Mouse (Mus musculus) liver, embryonic 15.5 days (tissue): ENCODE measurements around the gene Gper1. TPM values are rescaled to one million over a fixed set of nuclear protein-coding genes. Genes with fewer than 3 reads are reported as not detected.

Experiments
- ATAC-seq: fragments of 200-750 bp; cut with Nextera tagmentation; 2 replicates; pipeline ENCODE4 v1.8.0; 2017; ENCODE audit warnings: moderate number of reproducible peaks, mild to moderate bottlenecking, moderate library complexity; ENCODE audit not compliant: insufficient read depth
- H3K27ac ChIP-seq: fragments of 300-500 bp; sonication (generic); replicated peaks from 2 replicates; pipeline ENCODE4 v1.5.1; 2015; ENCODE audit warnings: mild to moderate bottlenecking, inconsistent platforms
- H3K27me3 ChIP-seq: fragments of 300-500 bp; sonication (generic); 2 replicates; pipeline ENCODE4 v1.6.1; 2015; ENCODE audit warnings: mild to moderate bottlenecking, inconsistent platforms
- H3K36me3 ChIP-seq: fragments of 300-500 bp; sonication (generic); replicated peaks from 2 replicates; pipeline ENCODE4 v1.6.1; 2015; ENCODE audit warnings: moderate library complexity, mild to moderate bottlenecking, inconsistent platforms
- H3K4me1 ChIP-seq: fragments of 300-500 bp; sonication (generic); replicated peaks from 2 replicates; pipeline ENCODE4 v1.6.1; 2015; ENCODE audit warnings: inconsistent platforms
- H3K4me2 ChIP-seq: fragments of 300-500 bp; sonication (generic); 2 replicates; pipeline ENCODE4 v1.6.1; 2015; ENCODE audit warnings: moderate library complexity, mild to moderate bottlenecking, inconsistent platforms
- H3K4me3 ChIP-seq: fragments of 300-500 bp; sonication (generic); replicated peaks from 2 replicates; pipeline ENCODE4 v1.5.1; 2015; ENCODE audit warnings: mild to moderate bottlenecking, inconsistent platforms
- H3K9ac ChIP-seq: fragments of 300-500 bp; sonication (generic); 2 replicates; pipeline ENCODE4 v1.6.1; 2015; ENCODE audit warnings: moderate library complexity, mild to moderate bottlenecking, inconsistent platforms
- H3K9me3 ChIP-seq: fragments of 300-500 bp; sonication (generic); replicated peaks from 2 replicates; pipeline ENCODE4 v1.6.1; 2016; ENCODE audit warnings: inconsistent platforms
- WGBS: fragments of 180-500 bp; shearing (Covaris S2); methylation state at CpG from one replicate; pipeline ENCODE4 v1.1.7; 2015; ENCODE audit warnings: mixed read lengths; ENCODE audit not compliant: insufficient replicate concordance; 5-methylcytosine and 5-hydroxymethylcytosine counted together
- polyA plus RNA-seq: library from polyadenylated mRNA; unstranded; fragments of >200 nt; fragmentation: Nextera tagmentation; extraction: Ambion mirVana; gene quantifications from 2 replicates; pipeline ENCODE4 v1.2.1, GENCODE M21; 2015

Gper1 gene
- polyA plus RNA-seq, 1 experiment from 2014 or later: 0.14 TPM

GRCm38 (mm10) chr5:139449926-139450325, 27.0 kb downstream of the Gper1 start:
- Histone ChIP-seq H3K4me3 (no peak overlapping the region), H3K4me1 (peaks cover 14% of the 10 kb centered on the region), H3K9ac (no peak overlapping the region), H3K27ac (0 out of 2 replicates have a peak overlapping the region, but pooled peaks have one; percentile 48), H3K36me3 (0 out of 2 replicates have a peak, but pooled peaks cover 7% of the 10 kb centered on the region), H3K9me3 (no peaks in the 10 kb centered on the region), H3K27me3 (no peaks in the 10 kb centered on the region), H3K4me2 (no peak overlapping the region)
- 38% methylated on average over 4 of the region's 4 CpGs for WGBS
- ATAC-seq: no peak

DNA sequence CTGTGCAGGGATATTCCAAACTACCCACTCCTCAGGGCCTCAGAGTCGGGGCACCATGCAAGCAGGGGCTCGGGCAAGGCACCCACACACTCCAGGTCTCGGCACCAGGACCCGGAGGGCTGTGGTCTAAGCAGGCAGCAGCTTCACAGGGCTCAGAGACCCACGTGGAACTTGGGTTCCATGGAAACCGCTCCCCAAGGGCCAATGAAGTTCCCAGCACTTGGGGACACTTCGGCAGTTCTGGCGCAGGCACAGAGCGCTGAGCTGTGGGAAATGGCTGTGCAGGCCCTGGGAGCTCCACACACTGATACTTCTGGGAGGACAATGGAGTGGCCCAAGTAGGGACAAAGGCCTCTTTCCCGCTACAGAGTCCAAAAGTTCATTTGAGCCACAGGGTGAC, 30.1 kb downstream of the Gper1 start:
- Histone ChIP-seq H3K9ac (no peak overlapping the region), H3K4me1 (peaks cover 20% of the 10 kb centered on the region), H3K36me3 (0 out of 2 replicates have a peak, but pooled peaks cover 10% of the 10 kb centered on the region), H3K9me3 (no peaks in the 10 kb centered on the region), H3K27me3 (no peaks in the 10 kb centered on the region), H3K4me2 (no peak overlapping the region), H3K27ac (no peak overlapping the region), H3K4me3 (no peak overlapping the region)
- 70% methylated on average over 10 of the region's 10 CpGs for WGBS
- ATAC-seq: no peak

DNA sequence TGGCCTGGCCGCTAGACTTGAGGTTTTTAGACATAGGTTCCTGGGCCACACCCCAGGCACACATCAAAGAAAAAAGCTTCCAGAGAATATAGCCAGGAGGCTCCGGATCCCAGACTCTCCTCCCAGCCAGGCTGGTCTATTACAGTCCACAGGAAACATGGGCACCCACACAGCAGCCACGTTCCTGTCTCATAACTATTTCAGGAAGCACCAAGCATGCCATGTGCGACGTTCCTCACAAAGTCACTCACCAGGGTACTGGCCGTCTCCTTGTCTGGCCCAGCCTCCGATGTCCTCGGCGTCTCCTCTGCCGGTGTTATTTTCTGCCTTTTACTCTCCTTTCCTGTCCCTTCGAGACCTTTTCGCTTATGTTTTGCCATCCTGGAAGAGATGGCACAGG, 32.2 kb downstream of the Gper1 start:
- Histone ChIP-seq H3K36me3 (0 out of 2 replicates have a peak, but pooled peaks cover 10% of the 10 kb centered on the region), H3K4me1 (peaks cover 24% of the 10 kb centered on the region), H3K27ac (no peak overlapping the region), H3K4me2 (no peak overlapping the region), H3K9ac (no peak overlapping the region), H3K4me3 (no peak overlapping the region), H3K27me3 (no peaks in the 10 kb centered on the region), H3K9me3 (no peaks in the 10 kb centered on the region)
- ATAC-seq: no peak
- 81% methylated on average over 12 of the region's 12 CpGs for WGBS

DNA sequence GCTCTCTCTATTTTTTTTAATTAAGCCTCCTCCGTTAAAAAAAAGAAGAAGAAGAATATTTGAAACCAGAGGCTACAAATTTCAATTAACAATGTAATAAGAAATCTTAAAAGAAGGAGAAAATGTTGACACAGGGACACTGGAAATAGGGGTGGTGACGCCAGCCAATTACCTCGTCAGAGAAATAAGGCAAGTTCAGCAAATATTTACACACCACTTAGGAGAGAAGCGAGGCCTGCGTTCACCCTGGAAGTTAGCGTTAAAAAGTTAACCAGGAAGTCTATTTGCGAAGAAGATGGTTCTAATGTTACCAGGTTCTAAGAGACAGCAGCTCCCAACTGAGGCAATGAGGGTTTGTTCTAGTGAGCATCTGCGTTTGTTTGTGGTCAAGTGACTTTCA, 34.3 kb downstream of the Gper1 start:
- H3K27ac ChIP-seq: no peak overlapping the region
- H3K4me1 ChIP-seq: peaks cover 32% of the 10 kb centered on the region
- 69% methylated on average over 8 of the region's 8 CpGs for WGBS
- H3K4me2 ChIP-seq: no peak overlapping the region
- no peak overlapping the region for H3K9ac ChIP-seq
- H3K27me3 ChIP-seq: no peaks in the 10 kb centered on the region
- no peak for ATAC-seq
- H3K4me3 ChIP-seq: no peak overlapping the region
- H3K9me3 ChIP-seq: no peaks in the 10 kb centered on the region
- H3K36me3 ChIP-seq: 0 out of 2 replicates have a peak, but pooled peaks cover 10% of the 10 kb centered on the region

DNA sequence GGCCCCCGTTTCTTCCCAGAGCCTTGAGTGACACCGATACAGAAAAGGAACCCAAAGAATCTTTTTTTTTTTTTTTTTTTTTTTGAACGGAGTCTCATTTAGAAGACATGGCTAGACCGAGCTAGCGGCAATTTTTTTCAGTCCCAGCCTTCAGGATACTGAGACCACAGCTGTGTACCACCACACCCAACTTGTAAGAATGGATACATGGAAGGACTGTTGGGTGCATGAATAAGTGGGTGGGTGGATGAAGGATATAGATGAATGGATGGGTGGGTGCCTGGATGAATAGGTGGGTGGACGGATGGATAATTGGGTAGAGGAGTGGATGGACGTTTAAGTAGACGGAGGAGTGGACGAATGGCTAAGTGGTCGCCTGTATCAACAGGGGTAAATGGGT, 37.0 kb downstream of the Gper1 start:
- H3K4me3 ChIP-seq: peak overlapping the region; percentile 61
- H3K4me1 ChIP-seq: peaks cover 28% of the 10 kb centered on the region
- peak overlapping the region; percentile 33; the same call in 1 of the 2 replicates for H3K9ac ChIP-seq
- H3K27me3 ChIP-seq: no peaks in the 10 kb centered on the region
- 0 out of 2 replicates have a peak, but pooled peaks cover 3% of the 10 kb centered on the region for H3K36me3 ChIP-seq
- 3% methylated on average over 10 of the region's 10 CpGs for WGBS
- 0 out of 2 replicates have a peak, but pooled peaks have one; percentile 12 for ATAC-seq
- peak overlapping the region; percentile 77 for H3K4me2 ChIP-seq
- no peaks in the 10 kb centered on the region for H3K9me3 ChIP-seq
- no peak overlapping the region for H3K27ac ChIP-seq

DNA sequence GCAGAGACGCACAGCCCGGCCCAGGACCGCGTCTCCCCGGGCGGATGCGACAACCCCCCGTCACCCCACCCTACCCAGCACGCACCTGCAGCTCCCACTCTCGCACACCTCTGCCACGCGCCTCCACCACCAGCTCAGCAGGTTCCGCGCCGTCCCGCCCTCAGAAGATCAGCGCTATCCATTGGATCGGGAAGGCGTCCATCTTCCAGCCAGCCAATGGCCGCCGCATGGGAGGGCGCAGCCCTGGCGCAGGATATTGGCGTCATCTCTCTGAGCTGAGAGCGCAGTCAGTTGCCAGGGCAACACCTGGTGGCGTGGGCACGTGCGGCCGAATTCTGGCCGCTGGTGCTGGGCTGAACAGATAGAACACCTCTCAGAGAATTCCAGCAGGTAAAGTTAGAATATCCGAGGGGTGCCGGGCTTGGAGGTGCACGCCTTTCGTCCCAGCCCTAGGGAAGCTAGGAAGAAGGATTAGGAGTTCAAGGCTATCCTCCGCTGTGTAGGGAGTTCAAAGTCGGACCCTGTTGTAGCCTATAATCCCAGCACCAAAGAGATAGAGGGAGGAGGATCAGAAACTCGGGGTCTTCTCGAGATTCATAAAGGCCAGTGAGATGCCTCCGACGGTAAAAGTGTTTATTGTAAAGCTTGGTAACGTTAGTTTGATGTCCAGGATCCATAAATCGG, 37.6 kb downstream of the Gper1 start, which contains the start of gene 3110082I17Rik:
Gene 3110082I17Rik (minus strand): TSS at position 144 of the 684 bp plus-strand sequence.
- Histone ChIP-seq H3K4me3 (peak within 1 kb of the TSS; percentile 61), H3K9me3 (no peaks in the 10 kb centered on the region), H3K4me2 (peak within 1 kb of the TSS; percentile 77), H3K36me3 (no peaks in the 10 kb centered on the region), H3K27ac (no peak within 1 kb of the TSS), H3K9ac (peak within 1 kb of the TSS; percentile 33; the same call in 1 of the 2 replicates), H3K27me3 (no peaks in the 10 kb centered on the region), H3K4me1 (peaks cover 28% of the 10 kb centered on the region)
- 4% methylated on average over 42 of the region's 42 CpGs for WGBS
- ATAC-seq: peak; percentile 90

- Histone ChIP-seq H3K27me3 (no peaks in the 10 kb centered on the region), H3K36me3 (no peaks in the 10 kb centered on the region), H3K9me3 (no peaks in the 10 kb centered on the region), H3K27ac (no peak overlapping the region), H3K4me3 (no peak overlapping the region), H3K4me2 (no peak overlapping the region), H3K4me1 (peaks cover 11% of the 10 kb centered on the region), H3K9ac (no peak overlapping the region)
- ATAC-seq: no peak
- 35% methylated on average over 4 of the region's 4 CpGs for WGBS
Observed at GRCm38 (mm10) chr5:139464874-139465273, 41.9 kb downstream of the Gper1 start.

DNA sequence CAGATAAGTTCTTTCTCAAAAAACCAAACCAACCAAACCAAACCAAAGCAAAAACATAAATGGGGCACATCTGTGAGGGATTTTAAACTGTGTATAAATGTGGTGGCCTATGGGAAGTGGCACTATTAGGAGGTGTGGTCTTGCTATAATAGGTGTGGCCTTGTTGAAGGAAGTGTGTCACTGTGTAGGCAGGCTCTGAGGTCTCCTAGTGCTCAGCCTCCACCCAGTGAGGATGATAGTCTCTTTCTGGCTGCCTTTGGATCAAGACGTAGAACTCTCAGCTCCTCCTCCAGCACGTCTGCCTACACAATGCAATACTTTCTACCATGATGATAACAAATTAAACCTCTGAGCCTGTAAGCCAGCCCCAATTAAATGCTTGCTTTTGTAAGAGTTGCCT, 43.4 kb downstream of the Gper1 start:
- peaks cover 3% of the 10 kb centered on the region for H3K36me3 ChIP-seq
- WGBS: 69% methylated on average over 2 of the region's 2 CpGs
- H3K9ac ChIP-seq: no peak overlapping the region
- no peak overlapping the region for H3K4me2 ChIP-seq
- H3K27ac ChIP-seq: no peak overlapping the region
- no peaks in the 10 kb centered on the region for H3K9me3 ChIP-seq
- no peak overlapping the region for H3K4me3 ChIP-seq
- H3K4me1 ChIP-seq: no peaks in the 10 kb centered on the region
- ATAC-seq: no peak
- no peaks in the 10 kb centered on the region for H3K27me3 ChIP-seq

DNA sequence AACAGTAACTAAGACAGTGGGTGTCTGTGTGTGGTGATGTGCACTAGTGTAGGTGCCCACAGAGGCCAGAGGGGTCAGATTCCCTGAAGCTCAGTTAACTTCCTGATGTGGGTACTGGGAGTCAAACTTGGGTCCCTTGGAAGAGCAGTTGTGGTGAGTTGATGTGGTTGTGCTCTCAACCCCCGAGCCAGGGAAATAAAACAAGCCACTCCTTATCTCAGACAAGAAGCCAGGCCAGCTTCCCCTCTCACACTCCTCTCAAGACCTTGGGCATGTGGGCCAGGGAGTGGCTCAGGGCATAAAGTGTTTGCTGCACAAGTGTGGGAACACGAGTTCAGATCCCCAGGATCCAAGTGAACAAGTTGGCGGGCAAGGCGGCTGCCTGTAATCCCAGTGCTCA, 43.9 kb downstream of the Gper1 start:
- Histone ChIP-seq H3K27ac (no peak overlapping the region), H3K9me3 (no peaks in the 10 kb centered on the region)
- 49% methylated on average over 4 of the region's 4 CpGs for WGBS

DNA sequence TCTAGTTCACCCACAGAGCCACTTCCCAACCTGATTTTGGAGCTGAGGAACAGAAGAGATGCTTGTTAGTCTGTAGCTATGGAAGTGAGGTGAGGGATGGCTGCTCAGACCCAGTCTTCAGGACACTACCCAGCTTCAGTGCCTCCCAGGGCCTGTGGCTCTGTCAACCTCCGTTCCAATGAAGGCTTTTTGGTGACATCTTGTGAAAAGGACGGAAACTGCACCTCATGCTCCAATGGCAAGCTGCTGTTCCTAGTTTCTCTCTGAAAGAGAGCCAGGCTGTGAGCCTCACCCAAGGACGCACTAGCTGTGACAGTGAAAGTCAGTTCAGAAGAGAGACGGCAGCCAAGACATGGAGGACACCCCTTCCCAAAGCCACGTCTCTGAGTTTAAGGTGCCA, 45.0 kb downstream of the Gper1 start:
- no peak for ATAC-seq
- no peak overlapping the region for H3K9ac ChIP-seq
- H3K4me1 ChIP-seq: no peaks in the 10 kb centered on the region
- 48% methylated on average over 5 of the region's 5 CpGs for WGBS
- no peak overlapping the region for H3K4me2 ChIP-seq
- H3K4me3 ChIP-seq: no peak overlapping the region
- no peak overlapping the region for H3K27ac ChIP-seq
- H3K9me3 ChIP-seq: no peaks in the 10 kb centered on the region
- H3K27me3 ChIP-seq: no peaks in the 10 kb centered on the region
- peaks cover 19% of the 10 kb centered on the region for H3K36me3 ChIP-seq

More for the DNA sequence above, 43.9 kb downstream of the Gper1 start:
- Histone ChIP-seq H3K27me3 (no peaks in the 10 kb centered on the region), H3K9ac (no peak overlapping the region), H3K4me3 (no peak overlapping the region), H3K4me1 (no peaks in the 10 kb centered on the region), H3K4me2 (no peak overlapping the region), H3K36me3 (peaks cover 7% of the 10 kb centered on the region)
- ATAC-seq: no peak

DNA sequence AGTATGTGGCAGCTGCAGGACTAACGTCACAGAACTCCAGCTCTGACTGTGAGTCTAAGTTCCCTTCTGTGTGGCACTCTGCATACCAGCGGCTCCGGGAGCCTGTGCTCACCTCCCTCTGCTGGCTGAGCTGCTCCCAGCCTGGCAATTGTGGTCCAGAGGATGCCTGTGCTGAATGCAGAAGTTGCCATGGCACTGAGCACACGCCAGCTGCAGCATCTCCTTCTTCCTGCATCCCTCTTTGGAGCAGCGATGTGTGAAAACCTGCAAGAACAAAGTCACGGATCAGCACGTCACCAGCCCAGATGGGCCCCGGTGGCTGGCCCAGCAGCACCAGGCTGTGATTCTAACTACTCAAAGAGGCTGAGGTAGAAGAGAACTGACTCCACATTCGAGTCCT, 51.8 kb downstream of the Gper1 start:
- no peak for ATAC-seq
- H3K4me3 ChIP-seq: no peak overlapping the region
- H3K36me3 ChIP-seq: peaks cover 85% of the 10 kb centered on the region
- H3K27ac ChIP-seq: no peak overlapping the region
- H3K9me3 ChIP-seq: no peaks in the 10 kb centered on the region
- WGBS: 83% methylated on average over 9 of the region's 9 CpGs
- H3K27me3 ChIP-seq: no peaks in the 10 kb centered on the region
- no peak overlapping the region for H3K4me2 ChIP-seq
- no peak overlapping the region for H3K9ac ChIP-seq
- H3K4me1 ChIP-seq: no peaks in the 10 kb centered on the region
